Mouse (Mus musculus) embryonic facial prominence, embryonic 14.5 days (tissue): Measurements from ENCODE around the gene Esp31. TPM values are rescaled to one million over a fixed set of nuclear protein-coding genes. Genes with fewer than 3 reads are reported as not detected.

Source experiments
- ATAC-seq: fragments of 200-750 bp; cut with Nextera tagmentation; 2 replicates; pipeline ENCODE4 v1.8.0; 2017; ENCODE audit warnings: low read depth, moderate number of reproducible peaks, moderate TSS enrichment
- DNase-seq: peaks from one replicate; pipeline ENCODE4 v3.0.0-alpha.2; 2015; ENCODE audit warnings: low spot score
- H3K27ac ChIP-seq: fragments of 300-500 bp; sonication (generic); replicated peaks from 2 replicates; pipeline ENCODE4 v1.5.1; 2014; ENCODE audit warnings: low read depth, mild to moderate bottlenecking, low read length, moderate library complexity
- H3K27me3 ChIP-seq: fragments of 300-500 bp; sonication (generic); replicated peaks from 2 replicates; pipeline ENCODE4 v1.6.1; 2014; ENCODE audit warnings: low read length; ENCODE audit not compliant: control insufficient read depth, insufficient read depth
- H3K36me3 ChIP-seq: fragments of 300-500 bp; sonication (generic); 2 replicates; pipeline ENCODE4 v1.6.1; 2014; ENCODE audit warnings: low read length, mixed read lengths; ENCODE audit not compliant: control insufficient read depth, insufficient read depth
- H3K4me1 ChIP-seq: fragments of 300-500 bp; sonication (generic); 2 replicates; pipeline ENCODE4 v1.6.1; 2014; ENCODE audit warnings: antibody characterized with exemption, low read length; ENCODE audit not compliant: control insufficient read depth, insufficient read depth
- H3K4me2 ChIP-seq: fragments of 300-500 bp; sonication (generic); 2 replicates; pipeline ENCODE4 v1.6.1; 2014; ENCODE audit warnings: low read depth, mild to moderate bottlenecking, low read length, moderate library complexity, mixed read lengths
- H3K4me3 ChIP-seq: fragments of 300-500 bp; sonication (generic); 2 replicates; pipeline ENCODE4 v1.5.1; 2014; ENCODE audit warnings: low read depth, mild to moderate bottlenecking, low read length
- H3K9ac ChIP-seq: fragments of 300-500 bp; sonication (generic); 2 replicates; pipeline ENCODE4 v1.6.1; 2014; ENCODE audit warnings: low read depth, mild to moderate bottlenecking, low read length, moderate library complexity, mixed read lengths
- H3K9me3 ChIP-seq: fragments of 300-500 bp; sonication (generic); 2 replicates; pipeline ENCODE4 v1.6.1; 2016; ENCODE audit warnings: low read length; ENCODE audit not compliant: control insufficient read depth
- WGBS: fragments of 180-500 bp; shearing (Covaris S2); extraction: QIAGEN DNeasy Blood & Tissue Kit; methylation state at CpG from one replicate; pipeline ENCODE4 v1.1.7; 2014; 5-methylcytosine and 5-hydroxymethylcytosine counted together
- polyA plus RNA-seq: library from polyadenylated mRNA; unstranded; fragments of >200 nt; fragmentation: Nextera tagmentation; extraction: Ambion mirVana; gene quantifications from 2 replicates; pipeline ENCODE4 v1.2.1, GENCODE M21; 2014

Esp31 gene
- polyA plus RNA-seq = not detected in 2 replicates

DNA sequence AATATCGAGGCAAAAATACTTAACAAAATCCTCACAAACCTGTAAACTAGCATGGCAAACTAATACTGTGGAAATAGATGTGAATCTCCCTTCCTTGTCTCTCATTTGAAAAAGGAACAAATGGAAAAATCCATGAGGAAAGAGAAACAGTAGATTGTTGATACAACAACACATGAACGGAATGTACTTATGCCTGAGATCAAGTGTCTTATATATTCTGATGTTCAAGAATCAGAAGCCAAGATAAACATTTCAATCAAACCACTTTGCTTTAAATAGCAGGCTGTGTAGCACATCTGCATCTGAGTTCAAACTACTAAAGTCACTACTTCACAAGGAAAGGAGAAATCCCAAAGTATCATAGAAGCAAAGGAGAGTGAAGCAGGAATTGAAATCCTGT lies at the start of gene Esp31:
Gene Esp31 (plus strand): TSS at position 301 of the 400 bp plus-strand sequence.
- H3K9me3 ChIP-seq = peaks cover 10% of the 10 kb centered on the region; the same call in 1 of the 2 replicates
- no peaks in the 10 kb centered on the region for H3K36me3 ChIP-seq
- ATAC-seq = no peak
- H3K4me1 ChIP-seq = no peaks in the 10 kb centered on the region
- H3K4me2 ChIP-seq = no peak within 1 kb of the TSS
- H3K9ac ChIP-seq = no peak within 1 kb of the TSS
- H3K4me3 ChIP-seq = no peak within 1 kb of the TSS
- 74% methylated on average over 2 of the region's 2 CpGs for WGBS
- no peak for DNase-seq
- H3K27ac ChIP-seq = no peak within 1 kb of the TSS
- no peaks in the 10 kb centered on the region for H3K27me3 ChIP-seq

Other genes with a start within 250 kb of the Esp31 start
- gene Esp36, start 219.3 kb upstream of the Esp31 start, polyA plus RNA-seq = not detected in 2 replicates
- not detected in 2 replicates for gene Esp34, start 85.3 kb upstream of the Esp31 start, polyA plus RNA-seq